ENCODE assay signal across 34 mouse cellular contexts in the genomic region with DNA sequence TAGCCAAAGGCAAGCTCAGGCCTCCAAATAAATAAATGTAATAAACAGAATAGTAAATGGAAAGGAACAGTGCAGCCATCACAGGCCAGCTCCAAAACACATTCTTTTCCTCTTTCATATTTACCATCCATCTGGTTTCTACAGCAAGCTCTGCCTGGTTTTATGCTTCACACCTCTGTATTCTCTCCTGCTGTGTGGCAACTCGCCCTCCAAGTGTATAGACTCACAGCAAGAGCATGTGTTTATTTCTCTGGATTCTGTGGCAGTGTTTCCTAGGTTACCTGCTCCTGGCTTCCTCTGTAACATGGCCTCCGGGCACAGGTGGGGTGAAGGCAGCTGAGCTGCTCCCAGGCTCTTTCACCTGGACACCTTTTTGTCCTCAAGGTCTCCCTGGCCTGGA. TPM values are rescaled to one million over a fixed set of nuclear protein-coding genes. Genes with fewer than 3 reads are reported as not detected.
A peak's percentile ranks its signal among the peaks of the same experiment; 100 is the strongest.
DNase-seq lines count a peak whose midpoint lies in the region; ATAC-seq and TF ChIP-seq lines count a peak whose summit lies in the region.
"Had no signal": no experiment of that assay in that cellular context is flagged by ENCODE, and none has a peak within 500 bp of the region (broad histone marks: within the 10 kb centered on the region; RNA-seq: fewer than 3 reads in every experiment).

No protein-coding gene starts in this region.

- no peaks in the 10 kb centered on the region; the same call in 1 of the 2 replicates for H3K27me3 ChIP-seq in heart, embryonic 10.5 days (ENCODE audit: insufficient read depth, poor library complexity, severe bottlenecking)
- no peaks in the 10 kb centered on the region for H3K27me3 ChIP-seq in heart, adult 2 months (ENCODE audit: control insufficient read depth, insufficient read depth, low read length)
- no peaks in the 10 kb centered on the region for H3K27me3 ChIP-seq in midbrain, embryonic 11.5 days (ENCODE audit: control insufficient read depth, insufficient read depth, low read length)
- H3K27me3 ChIP-seq in midbrain, embryonic 13.5 days = no peaks in the 10 kb centered on the region
- H3K27me3 ChIP-seq in thymus, adult 2 months (ENCODE audit: control insufficient read depth, insufficient read depth, low read length) = no peaks in the 10 kb centered on the region
- H3K27me3 ChIP-seq: forebrain, embryonic 13.5 days; hindbrain, embryonic 13.5 days; intestine, embryonic 15.5 days had no signal

- 51% methylated on average over 2 of the region's 2 CpGs for WGBS in heart, embryonic 10.5 days
- WGBS in heart, adult 2 months = 56% methylated on average over 2 of the region's 2 CpGs
- WGBS in midbrain, embryonic 11.5 days = 55% methylated on average over 2 of the region's 2 CpGs
- WGBS in midbrain, embryonic 13.5 days = 59% methylated on average over 2 of the region's 2 CpGs
- WGBS in thymus, adult 2 months = 17% methylated on average over 2 of the region's 2 CpGs

- no peak for TF ChIP-seq CTCF in heart, adult 2 months (IDR thresholded peaks at IDR 0.05)
- no peak for TF ChIP-seq CTCF in thymus, adult 2 months (IDR thresholded peaks at IDR 0.05; ENCODE audit: borderline replicate concordance, control insufficient read depth, extremely low read depth, insufficient read depth, low read length, poor library complexity)

- H3K36me3 ChIP-seq in heart, embryonic 10.5 days = no peaks in the 10 kb centered on the region
- no peaks in the 10 kb centered on the region for H3K36me3 ChIP-seq in heart, adult 2 months (ENCODE audit: control insufficient read depth, insufficient read depth, low read length)
- H3K36me3 ChIP-seq in midbrain, embryonic 11.5 days (ENCODE audit: control insufficient read depth, insufficient read depth, low read length) = no peaks in the 10 kb centered on the region
- no peaks in the 10 kb centered on the region for H3K36me3 ChIP-seq in midbrain, embryonic 13.5 days
- H3K36me3 ChIP-seq in thymus, adult 2 months (ENCODE audit: control insufficient read depth, insufficient read depth, low read length) = no peaks in the 10 kb centered on the region
- H3K36me3 ChIP-seq: forebrain, embryonic 10.5 days; hindbrain, embryonic 10.5 days; hindbrain, embryonic 13.5 days; intestine, embryonic 15.5 days had no signal

- H3K4me3 ChIP-seq in heart, embryonic 10.5 days = no peak overlapping the region
- H3K4me3 ChIP-seq in heart, adult 2 months = no peak overlapping the region
- H3K4me3 ChIP-seq in midbrain, embryonic 11.5 days (ENCODE audit: low read depth, low read length) = no peak overlapping the region
- H3K4me3 ChIP-seq in midbrain, embryonic 13.5 days (replicated peaks) = no peak overlapping the region
- no peak overlapping the region for H3K4me3 ChIP-seq in thymus, adult 2 months (ENCODE audit: control insufficient read depth, insufficient read depth, low read length)
- H3K4me3 ChIP-seq: forebrain, embryonic 10.5 days; forebrain, embryonic 13.5 days; gastrocnemius, adult 2 months; hindbrain, embryonic 10.5 days; hindbrain, embryonic 13.5 days; intestine, embryonic 15.5 days had no signal

- H3K27ac ChIP-seq in heart, embryonic 10.5 days = no peak overlapping the region
- H3K27ac ChIP-seq in heart, adult 2 months = no peak overlapping the region
- H3K27ac ChIP-seq in midbrain, embryonic 11.5 days (ENCODE audit: low read depth, low read length) = no peak overlapping the region
- H3K27ac ChIP-seq in midbrain, embryonic 13.5 days = no peak overlapping the region
- peak overlapping the region; percentile 46; the same call in 1 of the 2 replicates for H3K27ac ChIP-seq in thymus, adult 2 months (ENCODE audit: control insufficient read depth, insufficient read depth, low read length)
- H3K27ac ChIP-seq: forebrain, embryonic 10.5 days; forebrain, embryonic 13.5 days; gastrocnemius, adult 2 months; hindbrain, embryonic 10.5 days; hindbrain, embryonic 13.5 days; intestine, embryonic 15.5 days had no signal

- ATAC-seq in midbrain, embryonic 11.5 days (ENCODE audit: low FRiP score) = no peak
- no peak for ATAC-seq in midbrain, embryonic 13.5 days
- ATAC-seq: activated CD4-positive, CD25-positive, alpha-beta regulatory T cell, adult 4 months; forebrain, embryonic 13.5 days; forebrain, postnatal 0 days; hindbrain, embryonic 16.5 days; intestine, embryonic 15.5 days had no signal

- H3K9ac ChIP-seq in heart, adult 2 months (ENCODE audit: low read depth, low read length) = no peak overlapping the region
- H3K9ac ChIP-seq in midbrain, embryonic 11.5 days (ENCODE audit: low read length) = no peak overlapping the region
- no peak overlapping the region for H3K9ac ChIP-seq in midbrain, embryonic 13.5 days (replicated peaks)
- H3K9ac ChIP-seq: forebrain, embryonic 13.5 days; forebrain, postnatal 0 days; hindbrain, embryonic 13.5 days; intestine, embryonic 15.5 days had no signal

- intact Hi-C loops in heart, adult 2 months (cut with DNase I) = no loop called here

- peak; percentile 64 for DNase-seq in heart, embryonic 10.5 days (ENCODE audit: low spot score)
- DNase-seq in heart, adult 2 months = no peak
- DNase-seq in midbrain, embryonic 11.5 days (ENCODE audit: low spot score, missing footprints) = peak; percentile 53
- no peak for DNase-seq in thymus, adult 2 months
- no peak for DNase-seq in thymus, postnatal 0 days (ENCODE audit: low spot score)
- DNase-seq in naive thymus-derived CD4-positive, alpha-beta T cell, adult 2 months (ENCODE audit: low read depth) = peak; percentile 22
- DNase-seq in layer of hippocampus, postnatal 36 days = no peak
- DNase-seq: adrenal gland, adult 8-10 months; cerebellum, adult 11-12 months; cerebellum, adult 8-10 months; cerebellum, postnatal 10 days; cerebellum, postnatal 36 days; forebrain, postnatal 0 days; gastrocnemius, adult 2 months; gastrocnemius, postnatal 14 days; heart, postnatal 10 days; heart, postnatal 36 days had no signal

- H3K4me2 ChIP-seq in midbrain, embryonic 11.5 days = no peak overlapping the region
- no peak overlapping the region for H3K4me2 ChIP-seq in midbrain, embryonic 13.5 days (replicated peaks)
- H3K4me2 ChIP-seq: forebrain, embryonic 13.5 days; hindbrain, embryonic 13.5 days; intestine, embryonic 15.5 days had no signal

- H3K79me2 ChIP-seq in heart, adult 2 months (replicated peaks; ENCODE audit: control insufficient read depth, insufficient read depth, low read length) = no peaks in the 10 kb centered on the region

- TF ChIP-seq EP300 in heart, adult 2 months (IDR thresholded peaks at IDR 0.05; ENCODE audit: insufficient read depth, low read depth, low read length) = no peak

- TF ChIP-seq POLR2A in heart, adult 2 months (IDR thresholded peaks at IDR 0.05; ENCODE audit: insufficient read depth, low read depth, low read length) = no peak
- TF ChIP-seq POLR2A in thymus, adult 2 months (IDR thresholded peaks at IDR 0.05; ENCODE audit: control insufficient read depth, extremely low read depth, insufficient read depth, low read length, poor library complexity) = no peak

- no peaks in the 10 kb centered on the region for H3K9me3 ChIP-seq in heart, embryonic 10.5 days
- H3K9me3 ChIP-seq in midbrain, embryonic 11.5 days (ENCODE audit: control insufficient read depth, low read length) = no peaks in the 10 kb centered on the region
- no peaks in the 10 kb centered on the region for H3K9me3 ChIP-seq in midbrain, embryonic 13.5 days
- H3K9me3 ChIP-seq: forebrain, embryonic 10.5 days; forebrain, embryonic 13.5 days; hindbrain, embryonic 10.5 days; hindbrain, embryonic 13.5 days; intestine, embryonic 15.5 days had no signal

- no peaks in the 10 kb centered on the region for H3K4me1 ChIP-seq in heart, embryonic 10.5 days
- H3K4me1 ChIP-seq in heart, adult 2 months (ENCODE audit: control insufficient read depth, insufficient read depth, low read length) = no peaks in the 10 kb centered on the region
- no peaks in the 10 kb centered on the region for H3K4me1 ChIP-seq in midbrain, embryonic 11.5 days (ENCODE audit: control insufficient read depth, insufficient read depth, low read length)
- no peaks in the 10 kb centered on the region for H3K4me1 ChIP-seq in midbrain, embryonic 13.5 days (replicated peaks)
- peaks cover 14% of the 10 kb centered on the region for H3K4me1 ChIP-seq in thymus, adult 2 months (replicated peaks; ENCODE audit: control insufficient read depth, insufficient read depth, low read length)
- H3K4me1 ChIP-seq: forebrain, embryonic 10.5 days; forebrain, embryonic 13.5 days; hindbrain, embryonic 10.5 days; hindbrain, embryonic 13.5 days; intestine, embryonic 15.5 days had no signal

RNA-seq across cellular contexts. Expression of a gene that starts 13.3 kb away (rescaled TPM):
- polyA plus RNA-seq in heart, embryonic 10.5 days (2016; fragmentation: Nextera tagmentation; extraction: Ambion mirVana) = not detected in 2 replicates
- total RNA-seq in heart, adult 2 months (2021) = not detected
- not detected in 2 replicates for polyA plus RNA-seq in heart, adult 2 months (2012; rRNA removed)
- polyA plus RNA-seq in midbrain, embryonic 11.5 days (2014; fragmentation: Nextera tagmentation; extraction: Ambion mirVana) = not detected in 2 replicates
- polyA plus RNA-seq in midbrain, embryonic 13.5 days (2015; fragmentation: Nextera tagmentation; extraction: Ambion mirVana) = not detected in 2 replicates
- polyA plus RNA-seq in thymus, adult 2 months (2012; rRNA removed) = 2.3 and 2.6 TPM in 2 replicates
- 1.1 and 1.3 TPM in 2 replicates for polyA plus RNA-seq in thymus, postnatal 0 days (2015; fragmentation: Nextera tagmentation; extraction: Ambion mirVana)
- not detected for total RNA-seq in layer of hippocampus, postnatal 36 days (2021)
- total RNA-seq: adrenal gland, adult 8-10 months; adrenal gland, postnatal 4 days; CH12.LX; forebrain, postnatal 0 days; gastrocnemius, adult 2 months; gastrocnemius, postnatal 14 days; gastrocnemius, postnatal 4 days; heart, postnatal 10 days; heart, postnatal 36 days; MEL had no signal
- polyA plus RNA-seq: brain, embryonic 14.5 days; embryonic facial prominence, embryonic 11.5 days; embryonic facial prominence, embryonic 14.5 days; forebrain, embryonic 10.5 days; forebrain, embryonic 13.5 days; forebrain, postnatal 0 days; frontal cortex, adult 2 months; heart, embryonic 14.5 days; hindbrain, embryonic 10.5 days; hindbrain, embryonic 13.5 days; hindbrain, embryonic 16.5 days; intestine, embryonic 15.5 days had no signal

RNA-seq across cellular contexts. Expression of a gene that starts 19.4 kb away (rescaled TPM):
- polyA plus RNA-seq in heart, embryonic 10.5 days (2016; fragmentation: Nextera tagmentation; extraction: Ambion mirVana) = not detected in 2 replicates
- total RNA-seq in heart, adult 2 months (2021) = not detected
- not detected in 2 replicates for polyA plus RNA-seq in heart, adult 2 months (2012; rRNA removed)
- polyA plus RNA-seq in midbrain, embryonic 11.5 days (2014; fragmentation: Nextera tagmentation; extraction: Ambion mirVana) = not detected in 2 replicates
- polyA plus RNA-seq in midbrain, embryonic 13.5 days (2015; fragmentation: Nextera tagmentation; extraction: Ambion mirVana) = not detected in 2 replicates
- 0.41 and 1.0 TPM in 2 replicates for polyA plus RNA-seq in thymus, adult 2 months (2012; rRNA removed)
- polyA plus RNA-seq in thymus, postnatal 0 days (2015; fragmentation: Nextera tagmentation; extraction: Ambion mirVana) = 0.08 TPM in 2 replicates
- total RNA-seq in layer of hippocampus, postnatal 36 days (2021) = under 1 TPM; 0.10 to 0.18 TPM
- total RNA-seq: adrenal gland, adult 8-10 months; adrenal gland, postnatal 4 days; CH12.LX; forebrain, postnatal 0 days; gastrocnemius, adult 2 months; gastrocnemius, postnatal 14 days; gastrocnemius, postnatal 4 days; heart, postnatal 10 days; heart, postnatal 36 days; MEL had no signal
- polyA plus RNA-seq: activated CD4-positive, CD25-positive, alpha-beta regulatory T cell, adult 4 months; brain, embryonic 14.5 days; embryonic facial prominence, embryonic 11.5 days; forebrain, embryonic 10.5 days; forebrain, embryonic 13.5 days; forebrain, postnatal 0 days; heart, embryonic 14.5 days; hindbrain, embryonic 10.5 days; hindbrain, embryonic 13.5 days; hindbrain, embryonic 16.5 days; intestine, embryonic 15.5 days had no signal

RNA-seq across cellular contexts. Expression of a gene that starts 25.6 kb away (rescaled TPM):
- not detected in 2 replicates for polyA plus RNA-seq in heart, embryonic 10.5 days (2016; fragmentation: Nextera tagmentation; extraction: Ambion mirVana)
- total RNA-seq in heart, adult 2 months (2021) = not detected
- 0.27 TPM in 1 of 2 replicates, not detected in the other for polyA plus RNA-seq in heart, adult 2 months (2012; rRNA removed)
- not detected in 2 replicates for polyA plus RNA-seq in midbrain, embryonic 11.5 days (2014; fragmentation: Nextera tagmentation; extraction: Ambion mirVana)
- 0.05 TPM in 1 of 2 replicates, not detected in the other for polyA plus RNA-seq in midbrain, embryonic 13.5 days (2015; fragmentation: Nextera tagmentation; extraction: Ambion mirVana)
- polyA plus RNA-seq in thymus, adult 2 months (2012; rRNA removed) = 6.0 and 6.1 TPM in 2 replicates
- 40.2 and 40.6 TPM in 2 replicates for polyA plus RNA-seq in thymus, postnatal 0 days (2015; fragmentation: Nextera tagmentation; extraction: Ambion mirVana)
- total RNA-seq in layer of hippocampus, postnatal 36 days (2021) = under 1 TPM; 0.43 to 0.70 TPM
- total RNA-seq: adrenal gland, adult 8-10 months; adrenal gland, postnatal 4 days; CH12.LX; forebrain, postnatal 0 days; gastrocnemius, adult 2 months; gastrocnemius, postnatal 14 days; heart, postnatal 10 days; heart, postnatal 36 days; MEL had no signal
- polyA plus RNA-seq: brain, embryonic 14.5 days; embryonic facial prominence, embryonic 11.5 days; forebrain, embryonic 10.5 days; forebrain, embryonic 13.5 days; forebrain, postnatal 0 days; heart, embryonic 14.5 days; hindbrain, embryonic 10.5 days; hindbrain, embryonic 13.5 days; hindbrain, embryonic 16.5 days had no signal

RNA-seq across cellular contexts. Expression of a gene that starts 27.9 kb away (rescaled TPM):
- polyA plus RNA-seq in heart, embryonic 10.5 days (2016; fragmentation: Nextera tagmentation; extraction: Ambion mirVana) = not detected in 2 replicates
- total RNA-seq in heart, adult 2 months (2021) = not detected
- polyA plus RNA-seq in heart, adult 2 months (2012; rRNA removed) = not detected in 2 replicates
- not detected in 2 replicates for polyA plus RNA-seq in midbrain, embryonic 11.5 days (2014; fragmentation: Nextera tagmentation; extraction: Ambion mirVana)
- polyA plus RNA-seq in midbrain, embryonic 13.5 days (2015; fragmentation: Nextera tagmentation; extraction: Ambion mirVana) = not detected in 2 replicates
- not detected in 2 replicates for polyA plus RNA-seq in thymus, adult 2 months (2012; rRNA removed)
- not detected in 2 replicates for polyA plus RNA-seq in thymus, postnatal 0 days (2015; fragmentation: Nextera tagmentation; extraction: Ambion mirVana)
- not detected for total RNA-seq in layer of hippocampus, postnatal 36 days (2021)
- total RNA-seq: adrenal gland, adult 8-10 months; adrenal gland, postnatal 4 days; CH12.LX; forebrain, postnatal 0 days; gastrocnemius, adult 2 months; gastrocnemius, postnatal 14 days; gastrocnemius, postnatal 4 days; heart, postnatal 10 days; heart, postnatal 36 days; MEL had no signal
- polyA plus RNA-seq: activated CD4-positive, CD25-positive, alpha-beta regulatory T cell, adult 4 months; brain, embryonic 14.5 days; embryonic facial prominence, embryonic 11.5 days; embryonic facial prominence, embryonic 14.5 days; forebrain, embryonic 10.5 days; forebrain, embryonic 13.5 days; forebrain, postnatal 0 days; frontal cortex, adult 2 months; heart, embryonic 14.5 days; hindbrain, embryonic 10.5 days; hindbrain, embryonic 13.5 days; hindbrain, embryonic 16.5 days; intestine, embryonic 15.5 days had no signal

RNA-seq across cellular contexts. Expression of a gene that starts 37.8 kb away (rescaled TPM):
- 0.10 TPM in 1 of 2 replicates, not detected in the other for polyA plus RNA-seq in heart, embryonic 10.5 days (2016; fragmentation: Nextera tagmentation; extraction: Ambion mirVana)
- total RNA-seq in heart, adult 2 months (2021) = under 1 TPM; 0.52 TPM
- polyA plus RNA-seq in heart, adult 2 months (2012; rRNA removed) = 0.85 and 1.9 TPM in 2 replicates
- 0.59 and 0.89 TPM in 2 replicates for polyA plus RNA-seq in midbrain, embryonic 11.5 days (2014; fragmentation: Nextera tagmentation; extraction: Ambion mirVana)
- polyA plus RNA-seq in midbrain, embryonic 13.5 days (2015; fragmentation: Nextera tagmentation; extraction: Ambion mirVana) = 7.8 and 8.1 TPM in 2 replicates
- 0.18 and 0.31 TPM in 2 replicates for polyA plus RNA-seq in thymus, adult 2 months (2012; rRNA removed)
- polyA plus RNA-seq in thymus, postnatal 0 days (2015; fragmentation: Nextera tagmentation; extraction: Ambion mirVana) = 0.06 and 0.07 TPM in 2 replicates
- total RNA-seq in layer of hippocampus, postnatal 36 days (2021) = 100 to 1,000 TPM; 165 to 170 TPM
- total RNA-seq: CH12.LX, MEL had no signal
- polyA plus RNA-seq: activated CD4-positive, CD25-positive, alpha-beta regulatory T cell, adult 4 months had no signal

Comparison
In these comparisons a context has a peak if more than half of its experiments do, and no peak if none do; other contexts are left out.
1. DNase-seq: peak in heart, embryonic 10.5 days (single experiment), midbrain, embryonic 11.5 days (single experiment) and naive thymus-derived CD4-positive, alpha-beta T cell, adult 2 months (single experiment); none in heart, adult 2 months (0 of 2), thymus, adult 2 months (single experiment), thymus, postnatal 0 days (single experiment) and layer of hippocampus, postnatal 36 days (0 of 2).